Mouse (Mus musculus): ENCODE data around the gene Psph.

DNA sequence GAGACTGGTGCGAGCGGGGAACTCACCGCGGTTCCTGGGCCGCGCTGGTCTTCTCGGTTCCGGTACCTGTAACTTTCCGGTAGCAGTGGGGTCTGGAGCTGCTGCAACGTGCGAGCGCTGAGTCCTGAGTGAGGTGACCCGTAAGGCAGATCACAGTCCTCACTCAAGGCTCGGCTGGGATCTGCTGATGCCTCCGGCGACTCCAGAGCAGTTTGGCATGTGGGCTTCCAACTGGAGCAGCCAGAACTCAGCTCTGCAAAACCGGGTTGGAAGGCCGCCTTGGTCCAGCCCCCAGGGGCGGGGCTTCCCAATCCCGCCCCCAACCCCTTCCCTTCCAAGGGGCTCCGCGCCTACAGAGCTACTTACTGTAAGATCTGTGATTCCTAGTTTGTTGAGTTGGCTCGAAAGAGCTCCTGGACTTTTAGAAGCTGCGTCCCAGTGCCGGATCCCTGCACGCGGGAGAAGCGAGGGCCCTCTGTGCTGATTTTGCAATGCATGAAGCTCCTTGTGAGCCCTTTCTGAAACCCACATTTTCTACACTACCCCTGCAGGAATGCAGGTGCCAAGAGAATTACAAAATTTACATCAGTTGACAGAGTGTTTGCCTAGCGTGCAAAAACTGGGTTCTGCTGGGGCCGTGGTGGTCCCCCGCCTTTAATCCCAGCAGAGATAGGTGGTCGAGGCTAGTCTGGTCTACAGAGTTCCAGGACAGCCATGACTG, 8.1 kb downstream of the Psph start:
- TF ChIP-seq GATA1 (IDR thresholded peaks at IDR 0.05; ENCODE audit: low read length) (no peak), TAL1 (IDR thresholded peaks at IDR 0.05; ENCODE audit: low read length) (no peak)

Data from erythroblast, embryonic 14.5 days (primary cell).